Mouse (Mus musculus): Measurements from ENCODE around the gene Gramd1c. TPM values are rescaled to one million over a fixed set of nuclear protein-coding genes. Genes with fewer than 3 reads are reported as not detected.

The Gramd1c gene
- polyA plus RNA-seq (2012; rRNA removed) (1.0 and 1.6 TPM in 2 replicates), polyA plus RNA-seq (2014; fragmentation: Nextera tagmentation; extraction: Ambion mirVana) (2.2 and 2.9 TPM in 2 replicates)

DNA sequence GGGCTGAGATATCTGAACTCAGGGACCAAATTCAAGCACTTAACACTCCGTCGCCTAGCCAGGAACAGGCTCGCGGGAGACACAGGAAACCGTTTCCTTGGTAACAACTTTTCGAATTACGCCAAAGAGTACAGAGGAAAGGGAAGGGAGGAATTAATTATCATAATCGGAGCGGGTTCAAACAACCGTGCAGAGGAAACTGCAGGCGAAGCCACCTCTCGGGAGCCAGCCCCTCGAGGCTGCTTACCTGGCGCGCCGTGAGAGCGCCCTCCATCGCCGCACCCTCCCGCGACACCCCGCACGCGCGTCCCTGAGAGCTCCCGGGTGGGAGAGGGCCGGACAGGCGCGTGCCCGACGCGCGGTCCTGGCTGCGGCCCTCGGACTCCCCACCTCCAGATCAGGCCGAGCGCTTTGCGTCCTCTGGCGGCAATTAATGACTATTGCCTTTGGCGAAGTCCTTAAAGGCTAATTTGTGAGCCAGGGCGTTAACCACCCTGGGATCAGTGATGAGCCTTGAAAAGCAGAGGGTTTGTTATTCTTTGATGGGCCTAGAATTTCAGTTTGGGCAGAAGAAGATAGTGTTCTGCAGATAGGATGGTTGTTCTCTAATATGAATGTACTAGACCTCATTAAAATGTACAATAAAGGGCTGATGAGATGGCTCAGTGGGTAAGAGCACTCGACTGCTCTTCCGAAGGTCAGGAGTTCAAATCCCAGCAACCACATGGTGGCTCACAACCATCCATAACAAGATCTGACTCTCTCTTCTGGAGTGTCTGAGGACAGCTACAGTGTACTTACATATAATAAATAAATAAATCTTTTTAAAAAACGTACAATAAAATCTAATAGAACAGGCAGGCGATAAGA is at the start of gene Gramd1c:
Gene Gramd1c (minus strand): TSS at position 321 of the 870 bp plus-strand sequence.
- Histone ChIP-seq H3K4me2 (ENCODE audit: low read depth) (peak within 1 kb of the TSS; percentile 56), H3K36me3 (replicated peaks; ENCODE audit: control insufficient read depth, insufficient read depth, low read depth) (no peaks in the 10 kb centered on the region), H3K4me1 (replicated peaks; ENCODE audit: control insufficient read depth in 2 of 2, insufficient read depth in 2 of 2, low read length in 1 of 2) (peaks cover 0 to 7% of the 10 kb centered on the region in 2 experiments; a peak in 1 of 4 replicates), H3K27ac (no peak within 1 kb of the TSS), H3K9ac (replicated peaks) (no peak within 1 kb of the TSS), H3K4me3 (ENCODE audit: insufficient read depth in 1 of 2, low read depth in 2 of 2, low read length in 2 of 2) (peak within 1 kb of the TSS; percentile 24 to 42), H3K9me3 (ENCODE audit: control insufficient read depth, low read length) (no peaks in the 10 kb centered on the region), H3K27me3 (ENCODE audit: control insufficient read depth, insufficient read depth, low read length) (no peaks in the 10 kb centered on the region)
- TF ChIP-seq EP300 (IDR thresholded peaks at IDR 0.05; ENCODE audit: low read depth) = no peak
- TF ChIP-seq CTCF (IDR thresholded peaks at IDR 0.05; ENCODE audit: low read depth) = peak; percentile 73
- ATAC-seq (ENCODE audit: insufficient read depth) (peak; percentile 64), DNase-seq (ENCODE audit: low read depth in 3 of 3, low spot score in 3 of 3) (peak; percentile 24 to 42 (median 28))
- WGBS (ENCODE audit: insufficient replicate concordance) = 6% methylated on average over 45 of the region's 45 CpGs

DNA sequence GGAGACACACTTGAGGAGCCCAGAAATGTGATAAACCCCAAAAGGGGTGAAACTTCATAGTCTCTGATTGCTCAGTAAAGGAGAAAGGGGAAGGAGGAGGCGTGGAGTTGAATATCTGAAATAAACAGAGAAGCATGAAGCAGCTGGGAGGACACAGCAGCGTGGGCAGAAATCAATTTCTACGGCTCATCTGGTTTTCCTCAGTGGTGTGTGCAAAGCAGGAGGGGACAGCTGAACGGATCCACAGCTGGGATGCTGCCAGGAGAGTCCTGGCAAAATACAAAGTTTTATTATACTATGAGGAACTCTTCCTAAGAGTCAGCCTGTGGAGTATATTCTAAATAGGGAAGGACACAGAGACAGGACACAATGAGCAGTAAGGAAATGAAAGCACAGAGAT is 45.9 kb upstream of the Gramd1c start:
- Histone ChIP-seq H3K4me3 (ENCODE audit: insufficient read depth in 1 of 2, low read depth in 2 of 2, low read length in 2 of 2) (no peak overlapping the region), H3K4me1 (replicated peaks; ENCODE audit: control insufficient read depth in 2 of 2, insufficient read depth in 2 of 2, low read length in 1 of 2) (no peaks in the 10 kb centered on the region)

DNA sequence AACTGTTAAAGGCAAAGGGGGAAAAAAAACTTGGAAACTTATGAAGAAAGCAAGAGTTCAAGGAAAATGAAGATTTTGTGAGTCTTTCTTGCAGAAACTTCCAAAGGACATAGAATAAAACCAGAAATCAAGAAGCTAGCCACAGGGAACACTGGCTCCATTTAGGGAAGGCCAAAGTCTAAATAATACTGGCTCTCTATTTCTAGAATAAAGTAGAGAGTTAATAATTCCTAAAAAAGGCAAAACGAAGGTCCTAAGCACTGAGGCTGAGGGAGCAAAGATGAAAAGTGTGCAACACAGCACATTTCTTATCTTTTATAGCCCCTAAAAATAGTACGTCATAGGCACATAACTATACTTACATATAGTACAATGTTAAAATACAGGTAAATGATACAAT is 42.1 kb upstream of the Gramd1c start:
- ATAC-seq (ENCODE audit: insufficient read depth) (no peak), DNase-seq (ENCODE audit: low read depth in 3 of 3, low spot score in 3 of 3) (no peak)
- Histone ChIP-seq H3K27me3 (ENCODE audit: control insufficient read depth, insufficient read depth, low read length) (no peaks in the 10 kb centered on the region), H3K4me2 (ENCODE audit: low read depth) (no peak overlapping the region), H3K36me3 (replicated peaks; ENCODE audit: control insufficient read depth, insufficient read depth, low read depth) (peaks cover 7% of the 10 kb centered on the region), H3K4me1 (replicated peaks; ENCODE audit: control insufficient read depth in 2 of 2, insufficient read depth in 2 of 2, low read length in 1 of 2) (no peaks in the 10 kb centered on the region), H3K4me3 (ENCODE audit: insufficient read depth in 1 of 2, low read depth in 2 of 2, low read length in 2 of 2) (no peak overlapping the region), H3K27ac (no peak overlapping the region), H3K9me3 (ENCODE audit: control insufficient read depth, low read length) (no peaks in the 10 kb centered on the region), H3K9ac (replicated peaks) (no peak overlapping the region)
- 77% methylated on average over 2 of the region's 2 CpGs for WGBS (ENCODE audit: insufficient replicate concordance)
- no peak for TF ChIP-seq EP300 (IDR thresholded peaks at IDR 0.05; ENCODE audit: low read depth)
- TF ChIP-seq CTCF (IDR thresholded peaks at IDR 0.05; ENCODE audit: low read depth) = no peak

More for the DNA sequence above, 45.9 kb upstream of the Gramd1c start:
- Histone ChIP-seq H3K9me3 (ENCODE audit: control insufficient read depth, low read length) (no peaks in the 10 kb centered on the region), H3K36me3 (replicated peaks; ENCODE audit: control insufficient read depth, insufficient read depth, low read depth) (peaks cover 3% of the 10 kb centered on the region), H3K4me2 (ENCODE audit: low read depth) (no peak overlapping the region), H3K27ac (no peak overlapping the region), H3K9ac (replicated peaks) (no peak overlapping the region), H3K27me3 (ENCODE audit: control insufficient read depth, insufficient read depth, low read length) (no peaks in the 10 kb centered on the region)
- WGBS (ENCODE audit: insufficient replicate concordance) = 67% methylated on average over 4 of the region's 4 CpGs
- TF ChIP-seq CTCF (IDR thresholded peaks at IDR 0.05; ENCODE audit: low read depth) = no peak
- TF ChIP-seq EP300 (IDR thresholded peaks at IDR 0.05; ENCODE audit: low read depth) = no peak
- DNase-seq (ENCODE audit: low read depth in 3 of 3, low spot score in 3 of 3) (no peak), ATAC-seq (ENCODE audit: insufficient read depth) (no peak)

DNA sequence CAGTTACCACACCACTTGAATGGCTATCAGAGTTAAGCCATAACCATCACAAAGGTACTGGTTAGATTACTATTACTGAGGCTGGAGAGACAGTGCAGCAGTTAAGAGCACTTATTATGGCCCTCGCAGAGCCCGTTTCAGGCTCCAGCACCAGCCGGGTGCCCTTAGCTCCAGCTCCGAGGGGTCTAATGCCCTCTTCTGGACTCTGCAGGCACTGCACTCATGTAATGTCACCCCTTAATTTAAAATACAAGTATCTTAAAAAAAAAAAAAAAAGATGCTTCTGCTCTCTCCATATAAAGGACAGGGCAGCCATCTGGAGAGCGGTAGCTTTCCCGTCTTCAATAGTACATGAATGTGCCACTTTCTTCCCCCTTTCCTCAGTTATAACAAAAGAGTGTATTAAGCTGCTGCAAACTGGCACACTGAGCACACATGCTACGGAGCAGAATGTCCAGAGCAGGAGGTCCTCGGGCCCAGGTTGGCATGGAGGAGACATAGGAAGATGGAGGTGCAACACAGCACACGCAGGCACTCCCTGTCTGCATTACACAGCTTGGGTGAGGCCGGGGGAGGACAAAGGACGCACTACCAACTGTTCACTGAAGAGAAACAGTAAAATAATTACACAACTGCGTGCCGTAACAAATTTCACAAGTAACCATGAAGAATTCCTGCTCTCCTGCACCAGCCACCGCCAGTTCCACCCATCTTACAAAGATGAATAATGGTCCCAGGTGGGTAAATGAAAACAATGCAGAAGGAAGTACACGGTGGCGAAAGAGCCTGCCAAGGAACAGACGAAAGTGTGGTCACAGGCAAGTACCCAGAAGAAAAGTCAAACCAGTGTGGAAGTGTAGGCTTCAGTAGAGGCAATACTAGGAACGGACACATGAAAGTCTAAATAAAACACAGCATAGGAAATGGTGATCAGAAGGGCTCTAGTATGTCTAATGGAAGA is 40.9 kb upstream of the Gramd1c start:
- no peak for DNase-seq (ENCODE audit: low read depth in 3 of 3, low spot score in 3 of 3)
- no peak overlapping the region for H3K9ac ChIP-seq (replicated peaks)
- TF ChIP-seq EP300 (IDR thresholded peaks at IDR 0.05; ENCODE audit: low read depth) (no peak), CTCF (IDR thresholded peaks at IDR 0.05; ENCODE audit: low read depth) (peak; percentile 33; the same call in 1 of the 2 replicates)
- H3K27me3 ChIP-seq (ENCODE audit: control insufficient read depth, insufficient read depth, low read length) = no peaks in the 10 kb centered on the region
- H3K36me3 ChIP-seq (replicated peaks; ENCODE audit: control insufficient read depth, insufficient read depth, low read depth) = peaks cover 7% of the 10 kb centered on the region
- no peaks in the 10 kb centered on the region for H3K4me1 ChIP-seq (replicated peaks; ENCODE audit: control insufficient read depth in 2 of 2, insufficient read depth in 2 of 2, low read length in 1 of 2)
- H3K4me2 ChIP-seq (ENCODE audit: low read depth) = no peak overlapping the region
- H3K27ac ChIP-seq = no peak overlapping the region
- no peak overlapping the region for H3K4me3 ChIP-seq (ENCODE audit: insufficient read depth in 1 of 2, low read depth in 2 of 2, low read length in 2 of 2)
- WGBS (ENCODE audit: insufficient replicate concordance) = 80% methylated on average over 18 of the region's 18 CpGs
- no peaks in the 10 kb centered on the region for H3K9me3 ChIP-seq (ENCODE audit: control insufficient read depth, low read length)
- no peak for ATAC-seq (ENCODE audit: insufficient read depth)

Measured in liver, embryonic 14.5 days (tissue).